Mouse (Mus musculus): Measurements from ENCODE around the gene Rrp12.
"Not testable (repeated sequence)": the region's sequence is repeated elsewhere in the genome, so short reads cannot be mapped to it uniquely, and the experiment has no call there.

The Rrp12 gene

DNA sequence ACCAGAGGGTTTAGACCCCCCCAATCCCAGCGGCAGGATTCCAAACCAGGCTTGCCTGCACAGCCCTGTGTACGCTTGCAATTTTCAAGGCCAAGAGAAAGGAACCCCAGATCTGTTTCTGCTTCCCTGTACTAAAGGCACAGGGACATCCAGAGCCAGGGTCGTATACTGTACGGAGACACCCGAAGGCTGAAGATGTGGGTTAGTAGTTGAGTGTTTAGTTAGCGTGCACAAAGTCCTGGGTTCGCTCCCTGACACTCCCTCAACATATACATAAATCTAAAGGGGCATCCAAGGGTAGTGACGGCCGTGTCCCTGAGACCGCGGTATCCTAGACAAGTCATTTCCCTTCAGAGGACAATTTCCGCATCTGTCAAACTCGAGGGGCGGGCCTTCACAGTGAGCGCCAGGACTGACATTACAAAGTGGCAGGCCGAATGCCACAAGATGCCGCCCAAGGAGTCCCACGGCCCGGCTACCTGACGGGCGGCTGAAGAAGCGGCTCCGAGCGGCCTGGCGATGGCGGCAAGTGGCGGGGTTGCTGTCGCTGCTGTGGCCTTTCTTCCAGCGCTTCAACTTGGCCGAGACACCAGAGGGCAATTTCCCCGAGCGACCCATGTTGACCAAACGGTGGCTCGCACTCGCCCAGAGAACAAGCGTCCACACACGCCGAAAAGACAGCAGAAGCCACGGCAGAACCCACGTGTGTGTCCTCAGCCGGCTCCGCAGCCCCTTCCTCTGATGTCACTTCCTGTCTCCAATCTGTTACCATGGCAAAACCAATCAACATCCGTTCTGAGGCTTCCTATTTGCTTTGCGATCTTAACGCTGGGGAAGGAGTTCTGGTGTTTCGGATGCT, at the start of gene Rrp12:
Rrp12 (minus strand) TSS at position 714 of the 859 bp plus-strand sequence.
- DNase-seq: peak; percentile 73

GRCm38 (mm10) chr19:41943841-41944240, 47.9 kb upstream of the Rrp12 start:
- DNase-seq: no peak

- DNase-seq: no peak
Measured at GRCm38 (mm10) chr19:41938539-41938938, 42.6 kb upstream of the Rrp12 start.

DNA sequence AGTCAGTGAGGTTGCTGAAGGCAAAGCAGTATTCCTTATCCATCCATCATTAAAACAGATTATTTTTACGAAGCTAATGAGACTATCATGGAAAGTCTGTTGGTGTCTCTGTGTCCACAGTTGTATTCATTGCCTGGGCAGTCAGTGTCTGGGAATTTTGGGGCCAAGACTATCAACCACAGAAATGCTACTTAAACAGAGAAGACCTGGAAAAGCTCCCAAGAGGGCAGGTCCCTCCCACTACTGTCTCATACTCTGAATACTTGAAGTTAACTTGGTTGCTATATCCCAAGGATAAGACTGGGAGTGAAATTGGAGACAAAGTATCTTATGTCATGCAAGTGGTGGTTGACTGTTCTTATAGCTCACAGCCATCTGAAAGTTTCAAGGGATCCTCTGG, 39.9 kb upstream of the Rrp12 start:
- DNase-seq: no peak

GRCm38 (mm10) chr19:41934124-41934523, 38.2 kb upstream of the Rrp12 start:
- DNase-seq: no peak

DNA sequence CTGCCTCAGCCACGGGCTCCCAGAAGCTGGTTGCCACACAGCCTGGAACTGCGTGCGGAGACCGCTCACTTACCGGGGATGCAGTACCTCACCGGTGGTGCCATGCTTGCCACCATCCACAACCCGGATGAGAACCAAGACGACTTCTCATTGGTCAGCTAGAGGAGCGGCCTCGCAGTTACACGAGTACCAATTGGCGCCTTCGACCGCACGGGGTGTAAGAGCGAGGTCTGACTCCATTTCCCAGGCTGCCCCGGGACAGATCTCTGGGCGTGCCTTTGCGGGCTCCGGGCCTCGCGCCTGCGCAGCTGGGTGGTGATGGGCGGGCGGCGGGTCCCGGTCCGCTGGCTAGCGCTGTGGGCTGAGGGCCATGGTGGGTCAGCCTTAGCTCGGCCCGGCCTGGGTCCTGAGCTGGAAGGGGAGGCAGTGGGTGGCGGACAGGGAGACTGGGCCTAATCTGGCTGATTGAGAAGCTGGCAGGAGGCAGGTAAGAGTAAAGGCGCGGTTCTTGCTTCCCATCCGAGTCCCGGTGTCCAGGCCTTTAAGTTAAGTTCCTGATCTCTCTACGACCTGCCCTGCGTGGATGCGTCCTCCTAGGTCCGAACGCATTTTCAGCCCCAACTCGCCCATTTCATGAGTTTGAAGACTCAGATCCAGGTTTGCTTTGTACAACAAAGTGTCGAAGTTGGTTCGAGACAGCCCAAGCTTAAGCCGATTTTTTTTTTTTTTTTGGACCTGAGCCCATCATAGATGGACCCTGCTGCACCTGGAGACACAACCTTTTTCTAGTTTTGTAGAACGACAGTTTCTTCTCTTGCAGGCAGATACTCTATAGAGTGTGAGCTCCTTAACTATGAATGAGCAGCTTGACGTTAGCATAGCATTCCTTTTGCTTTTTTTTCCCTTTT, 37.5 kb upstream of the Rrp12 start, which contains the start of the genes Exosc1 and Zdhhc16:
Exosc1 (minus strand) TSS at position 245 of the 908 bp plus-strand sequence.
Zdhhc16 (plus strand) TSS at position 302 of the 908 bp plus-strand sequence.
- peak; percentile 97 for DNase-seq

DNA sequence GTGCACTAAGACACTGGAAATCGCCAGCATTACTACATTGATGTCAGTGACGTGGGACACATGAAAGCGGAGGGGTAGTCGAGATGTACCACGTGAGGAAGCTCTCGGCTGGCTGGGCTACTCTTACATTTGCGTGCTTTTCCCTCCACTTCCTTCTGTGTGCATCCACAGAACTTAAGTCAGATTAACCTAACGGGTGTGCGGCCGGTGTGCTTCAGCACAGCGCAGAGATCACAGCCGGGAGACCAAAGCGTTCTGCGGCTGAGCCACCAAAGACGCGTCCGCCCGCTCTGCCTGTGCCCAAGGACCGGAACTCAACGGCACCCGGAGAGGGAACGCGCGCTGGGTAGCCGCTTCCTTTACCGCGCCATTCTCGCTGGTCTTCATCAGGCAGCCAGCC, 36.7 kb upstream of the Rrp12 start:
- no peak for DNase-seq

GRCm38 (mm10) chr19:41920412-41921067, 24.6 kb upstream of the Rrp12 start:
- no peak for DNase-seq

DNA sequence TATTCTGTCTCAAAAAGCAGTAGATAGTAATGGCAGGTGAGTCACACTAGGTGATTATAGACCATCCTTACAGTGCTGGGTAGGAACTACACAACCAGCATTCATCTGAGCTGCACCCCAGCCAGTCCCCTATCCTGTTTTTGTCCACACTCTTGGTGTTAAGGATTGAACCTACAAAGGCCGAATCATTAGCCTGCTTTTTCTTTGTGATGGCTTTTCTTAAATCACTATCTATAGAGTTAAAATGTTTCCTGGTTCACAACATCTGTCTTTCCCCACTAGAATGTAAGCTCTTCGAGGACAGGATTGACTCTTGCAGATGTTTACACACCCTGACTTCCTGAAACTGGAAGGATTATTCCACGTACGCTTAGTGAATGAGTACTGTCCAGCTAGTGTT, 23.5 kb upstream of the Rrp12 start:
- DNase-seq: no peak

DNA sequence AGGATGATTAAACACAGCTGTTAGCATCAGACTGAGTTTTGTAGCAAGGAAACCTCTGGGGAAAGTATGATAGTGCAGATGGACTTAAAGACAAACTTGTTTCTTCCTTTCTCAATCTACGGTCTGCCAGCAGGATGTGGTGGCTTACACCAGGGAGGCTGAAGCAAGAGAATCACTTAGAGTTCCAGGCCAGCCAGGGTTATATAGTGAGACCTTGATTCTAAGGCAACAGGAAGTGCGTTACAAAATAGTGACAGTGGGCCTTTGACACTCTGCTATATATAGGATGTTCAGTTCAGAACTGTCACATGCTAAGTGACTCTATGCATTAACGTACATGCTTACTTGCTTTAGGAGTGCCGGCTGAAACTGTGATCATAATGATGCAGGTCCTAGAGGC, 20.9 kb upstream of the Rrp12 start:
- DNase-seq: no peak

DNA sequence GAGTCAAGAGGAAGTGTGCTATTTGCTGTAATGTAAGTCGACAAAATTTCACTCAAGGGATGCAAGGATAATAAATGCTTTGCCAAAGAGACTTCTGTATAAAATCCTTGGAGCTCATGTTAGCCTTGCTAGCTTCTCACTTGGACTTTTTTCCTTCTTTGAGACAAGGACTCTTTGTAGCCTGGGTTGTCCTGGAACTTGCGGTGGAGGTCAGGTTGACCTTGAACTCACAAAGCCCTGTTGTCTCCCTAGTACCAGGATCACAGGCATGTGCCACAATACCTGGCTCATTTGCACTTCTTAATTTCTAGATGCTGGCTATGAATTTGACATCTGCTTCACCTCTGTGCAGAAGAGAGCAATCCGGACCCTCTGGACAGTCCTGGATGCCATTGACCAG, 19.3 kb upstream of the Rrp12 start:
- no peak for DNase-seq

DNA sequence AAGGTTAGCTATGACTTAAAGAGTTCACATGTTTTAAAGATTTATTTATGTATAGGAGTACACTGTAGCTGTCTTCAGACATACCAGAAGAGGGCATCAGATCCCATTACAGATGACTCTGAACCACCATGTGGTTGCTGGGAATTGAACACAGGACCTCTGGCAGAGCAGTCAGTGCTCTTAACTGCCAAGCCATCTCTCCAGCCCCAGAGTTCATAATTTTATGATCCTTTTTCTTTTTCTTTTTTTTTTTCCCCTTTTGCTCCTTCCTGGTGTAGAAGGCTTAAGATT, 18.6 kb upstream of the Rrp12 start:
- not testable (repeated sequence) for DNase-seq

- no peak for DNase-seq
Measured at GRCm38 (mm10) chr19:41913774-41914591, 18.0 kb upstream of the Rrp12 start.

DNA sequence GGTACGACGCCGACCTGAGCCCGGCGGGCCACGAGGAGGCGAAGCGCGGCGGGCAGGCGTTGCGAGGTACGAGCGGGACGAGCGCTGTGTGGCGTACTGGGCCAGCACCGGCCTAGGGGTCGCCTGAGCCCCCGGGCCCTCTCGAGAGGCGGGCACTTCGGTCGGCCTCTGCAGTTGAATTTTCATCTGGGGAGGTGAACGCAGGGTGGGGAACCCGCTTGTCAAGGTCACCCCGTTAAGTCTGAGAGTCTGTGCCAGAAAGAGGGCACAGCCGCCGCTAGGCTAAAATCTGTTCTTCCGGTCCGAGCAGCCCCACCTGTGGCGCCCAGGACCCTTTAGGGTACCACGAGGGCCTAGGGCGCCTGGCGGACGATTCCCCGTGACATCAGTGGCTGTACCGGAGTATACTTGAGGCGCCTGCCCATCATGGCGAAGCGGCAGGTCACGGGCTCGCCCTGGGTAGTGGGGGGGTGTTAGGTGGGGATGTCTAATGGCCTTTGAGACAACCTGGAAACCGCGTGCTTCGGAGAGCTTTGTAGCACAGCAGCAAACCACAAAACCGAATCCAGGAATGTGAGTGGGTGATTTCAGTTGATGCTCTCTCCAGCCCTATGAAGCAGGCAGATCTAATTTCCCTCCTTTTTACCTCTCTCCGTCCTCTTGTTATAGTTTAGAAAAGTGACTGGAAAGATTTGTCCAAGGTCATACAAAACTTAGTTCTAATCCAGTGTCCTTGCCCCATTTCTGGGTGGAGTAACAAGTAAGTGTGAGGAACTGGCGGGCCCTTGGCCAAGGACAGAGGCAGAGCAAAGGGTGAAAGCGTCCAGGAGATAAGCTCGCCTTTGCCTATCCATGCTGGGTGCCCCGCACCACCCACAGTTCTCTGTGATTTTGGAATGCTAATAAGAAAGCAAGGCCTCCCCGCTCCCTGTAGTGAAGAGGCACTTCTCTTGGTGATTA, 16.4 kb upstream of the Rrp12 start:
- no peak for DNase-seq

- peak; percentile 96 for DNase-seq
Measured at GRCm38 (mm10) chr19:41911178-41912073, 15.5 kb upstream of the Rrp12 start, which contains the start of gene Pgam1. Pgam1 (plus strand) TSS chr19:41911923.

DNA sequence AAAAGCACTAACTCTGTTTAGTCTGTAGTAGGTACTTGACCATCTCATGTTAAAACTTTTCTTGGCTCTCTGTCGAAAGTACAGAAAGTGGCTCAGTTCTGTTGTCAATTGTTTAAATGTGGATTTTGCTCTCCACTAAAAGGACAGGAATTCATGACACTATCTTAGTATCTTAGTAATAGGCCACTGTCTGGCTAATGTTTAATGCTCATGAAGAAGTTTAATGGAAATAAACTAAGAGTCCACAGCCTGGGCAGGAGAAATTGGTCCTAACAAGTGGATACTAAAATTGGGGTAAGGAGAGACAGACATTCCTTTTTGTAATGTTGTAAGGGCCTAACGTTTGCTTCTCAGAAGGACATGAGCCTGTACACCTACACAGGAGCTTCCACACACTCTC, 14.4 kb upstream of the Rrp12 start:
- DNase-seq: no peak

GRCm38 (mm10) chr19:41908736-41909135, 12.8 kb upstream of the Rrp12 start:
- no peak for DNase-seq

GRCm38 (mm10) chr19:41907079-41907760, 11.2 kb upstream of the Rrp12 start:
- DNase-seq: no peak

GRCm38 (mm10) chr19:41906311-41907078, 10.5 kb upstream of the Rrp12 start:
- DNase-seq: no peak
